Mouse (Mus musculus) kidney, adult 8-10 months (tissue): ENCODE measurements at regions not wholly inside any gene's neighbourhood (a gene's known extent, or its start where the extent isn't known, plus 50 kb on each side); places are given as distances from the start of the nearest gene placed in this dataset.

Experiments
- DNase-seq, 2 experiments: peaks; one replicate each; pipeline ENCODE4 v3.0.0; 2022

- no peak for DNase-seq
These were observed 185.1 kb upstream of the Slc5a7 start for GRCm38 (mm10) chr17:54483901-54484300.

GRCm38 (mm10) chr17:54439910-54440309 is 141.1 kb upstream of the Slc5a7 start:
- no peak for DNase-seq

GRCm38 (mm10) chr17:54438435-54438834 is 139.6 kb upstream of the Slc5a7 start:
- DNase-seq, result no peak

DNA sequence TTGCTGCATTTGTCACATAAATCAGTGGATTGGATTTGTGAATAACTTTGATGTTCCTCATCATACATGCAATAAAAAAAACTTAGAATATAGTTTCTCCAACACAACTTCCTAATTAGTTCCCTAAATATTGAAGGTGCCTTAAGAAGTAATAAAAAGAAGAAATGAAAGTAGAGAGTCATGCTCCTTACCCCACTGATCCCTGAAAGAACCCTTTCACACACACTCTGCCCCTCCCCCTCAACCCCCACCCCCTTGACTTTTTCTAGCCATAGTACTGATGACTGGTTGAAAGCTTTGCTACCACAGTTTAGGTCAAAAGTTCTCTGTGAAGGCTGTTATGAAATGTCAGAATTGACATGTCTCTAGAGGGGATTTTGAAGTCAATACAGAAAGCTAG is 131.1 kb upstream of the Slc5a7 start:
- no peak for DNase-seq

DNA sequence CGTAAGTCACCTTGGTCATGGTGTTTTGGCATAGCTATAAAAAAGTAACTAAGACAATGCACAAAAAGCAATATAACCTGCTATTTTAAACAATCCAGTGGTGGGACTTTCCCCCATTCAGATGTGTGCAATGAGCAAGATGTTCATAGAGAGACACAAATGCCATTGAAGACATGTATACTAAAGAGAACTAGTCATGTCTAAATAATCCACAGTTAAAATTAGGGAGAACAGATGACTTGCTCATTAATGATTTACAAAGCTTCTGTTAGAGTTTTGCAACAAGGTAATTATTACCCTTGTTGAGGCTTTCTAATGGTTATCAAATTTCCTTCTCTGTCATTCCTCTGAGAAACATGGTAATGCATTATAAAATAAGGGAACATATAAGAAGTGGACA is 115.4 kb upstream of the Slc5a7 start:
- DNase-seq, result peak in 1 of 2 experiments; percentile 5

DNA sequence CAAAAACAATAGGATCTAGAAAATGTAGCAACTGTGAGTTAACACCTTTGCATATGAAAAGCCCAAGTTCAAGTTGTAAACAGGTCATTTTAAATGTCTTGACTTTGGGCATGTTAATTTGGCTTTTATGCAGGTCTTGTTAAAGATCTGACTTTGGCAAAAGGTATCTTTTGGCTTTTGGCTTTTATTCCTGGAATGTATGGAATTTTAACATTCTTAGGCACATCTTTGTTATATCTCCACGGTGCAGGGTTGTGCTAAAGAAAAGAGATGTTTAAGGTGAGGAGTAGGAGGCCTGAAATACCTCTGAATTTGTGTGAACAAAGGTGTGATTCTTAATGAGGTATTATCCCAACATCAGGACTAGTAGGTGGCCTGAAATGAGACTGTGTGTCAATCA is 97.6 kb upstream of the Slc5a7 start:
- DNase-seq, result no peak

- DNase-seq, result no peak
These were observed 78.7 kb upstream of the Slc5a7 start for GRCm38 (mm10) chr17:54377500-54377899.

DNA sequence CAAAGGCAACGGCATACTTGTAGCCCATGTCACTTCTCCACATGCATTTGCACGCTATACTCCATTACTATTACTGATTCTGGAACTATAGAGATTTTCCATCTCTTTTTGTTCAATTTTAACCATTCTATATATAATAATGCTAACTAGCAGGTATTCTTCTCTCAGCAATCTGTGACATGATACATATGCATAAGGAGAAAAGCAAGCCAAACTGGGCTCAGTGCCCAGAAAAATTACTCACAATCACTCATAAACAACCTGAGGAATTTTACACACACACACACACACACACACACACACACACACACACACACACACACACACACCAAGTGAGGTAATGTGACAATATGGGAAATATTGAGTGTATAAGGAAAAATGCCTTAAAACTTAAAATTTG is 69.8 kb upstream of the Slc5a7 start:
- no peak for DNase-seq

DNA sequence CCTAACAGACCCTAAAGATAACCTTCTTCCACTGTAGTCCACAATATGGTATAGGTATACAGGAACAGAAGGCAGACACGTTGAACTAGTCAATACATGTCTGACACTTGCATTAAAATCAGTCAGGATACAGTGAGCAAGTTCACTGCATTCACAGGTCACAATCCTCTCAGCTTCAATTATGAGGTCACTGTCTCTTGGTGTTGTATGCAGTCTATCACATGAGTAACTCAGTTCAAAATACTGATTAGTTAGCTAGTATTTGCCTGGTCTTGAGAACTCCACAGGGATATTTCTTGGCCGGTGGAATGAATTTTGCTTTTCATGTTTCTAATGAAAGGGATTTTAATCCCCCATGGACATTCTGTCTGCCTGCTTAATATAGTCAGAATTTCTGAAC is 69.1 kb upstream of the Slc5a7 start:
- DNase-seq, result no peak

DNA sequence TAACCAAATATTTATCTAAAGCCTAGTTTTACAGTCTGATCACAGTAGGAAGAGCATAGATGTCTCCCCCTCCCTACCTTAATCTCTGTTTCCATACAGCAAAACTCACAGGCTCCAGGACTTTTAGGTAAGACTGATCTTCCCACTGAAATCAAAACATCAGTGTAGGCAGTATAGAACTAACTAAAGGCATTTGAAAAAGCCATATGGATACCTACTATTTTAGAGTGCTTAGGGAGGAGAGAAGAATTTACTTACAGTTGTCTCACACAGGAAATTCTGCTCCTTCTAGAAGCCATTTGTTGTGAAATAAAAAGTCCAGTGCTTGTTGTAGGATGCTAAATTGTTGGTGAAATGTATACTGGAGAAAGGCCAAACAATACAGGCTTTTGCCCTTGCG is 64.2 kb upstream of the Slc5a7 start:
- DNase-seq, result no peak

DNA sequence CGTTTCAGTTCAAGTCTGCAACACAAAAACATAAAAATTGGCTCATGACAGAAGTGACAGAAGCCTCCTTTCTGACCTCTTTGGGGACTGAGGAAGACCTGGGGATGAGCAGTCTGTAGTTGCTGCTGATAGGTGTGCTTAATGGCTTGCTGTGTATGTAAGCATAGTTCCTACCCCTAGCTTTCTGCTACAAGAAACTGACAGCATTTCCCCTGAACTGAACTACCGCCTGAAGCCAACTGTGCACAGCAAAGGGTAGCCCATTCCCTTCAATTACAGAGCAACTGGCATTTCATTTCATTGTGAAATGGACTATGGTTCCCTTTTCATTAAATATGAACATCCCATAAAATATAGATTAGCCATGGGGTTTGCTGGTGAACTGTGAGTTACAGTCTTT is 54.2 kb upstream of the Slc5a7 start:
- DNase-seq, result no peak

DNA sequence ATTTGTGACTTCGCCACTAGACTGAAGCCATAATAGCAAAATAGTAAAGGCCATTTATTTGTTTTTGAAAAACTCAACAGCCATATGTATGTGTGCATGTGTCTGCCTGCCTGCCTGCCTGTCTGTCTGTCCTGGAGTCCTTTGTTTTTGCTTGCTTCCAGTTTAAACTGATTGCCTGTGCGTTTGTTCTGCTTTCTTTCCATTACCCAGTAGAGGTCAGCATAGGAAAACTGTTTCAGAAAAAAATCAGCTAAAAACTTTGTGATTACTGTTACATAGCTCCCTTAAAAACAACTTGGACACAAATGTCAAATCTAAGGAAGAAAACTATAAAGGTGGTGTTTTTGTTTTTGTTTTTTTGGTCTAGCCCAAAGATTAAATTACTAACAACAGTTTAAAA is 52.0 kb upstream of the Slc5a7 start:
- DNase-seq, result no peak
